Mouse (Mus musculus): ENCODE data around the gene Chka. TPM values are rescaled to one million over a fixed set of nuclear protein-coding genes. Genes with fewer than 3 reads are reported as not detected.

Gene Chka
- total RNA-seq, 2 experiments from 2014 or later: 1.4 to 3.0 TPM

- DNase-seq (ENCODE audit: low spot score): no peak
Observed at GRCm38 (mm10) chr19:3942315-3942714, 90.7 kb downstream of the Chka start.

- no peak for DNase-seq (ENCODE audit: low spot score)
Observed at GRCm38 (mm10) chr19:3942986-3943735, 91.6 kb downstream of the Chka start.

Other genes starting within 250 kb of the Chka start
- 10 to 100 TPM; 24.5 to 26.7 TPM for gene Lrp5, start 165.2 kb upstream of the Chka start, total RNA-seq (2021)
- 1 to 10 TPM; 7.4 to 8.4 TPM for gene 1810055G02Rik, start 143.5 kb upstream of the Chka start, total RNA-seq (2021)
- 10 to 100 TPM; 19.1 to 19.6 TPM for gene Kmt5b, start 84.4 kb upstream of the Chka start, total RNA-seq (2021)
- 1 to 10 TPM; 2.5 to 4.0 TPM for gene Tcirg1, start 55.4 kb downstream of the Chka start, total RNA-seq (2021)
- gene Ndufs8, start 61.0 kb downstream of the Chka start, total RNA-seq (2021): 100 to 1,000 TPM; 257 to 270 TPM
- gene Aldh3b1, start 78.0 kb downstream of the Chka start, total RNA-seq (2021): under 1 TPM; 0.62 to 0.83 TPM
- gene Unc93b1, start 83.4 kb downstream of the Chka start, total RNA-seq (2021): 1 to 10 TPM; 3.2 to 5.8 TPM
- not detected for gene Aldh3b3, start 106.9 kb downstream of the Chka start, total RNA-seq (2021)
- gene Aldh3b2, start 120.6 kb downstream of the Chka start, total RNA-seq (2021): under 1 TPM; 0.14 to 0.26 TPM
- 1 to 10 TPM; 1.3 to 2.0 TPM for gene Acy3, start 134.8 kb downstream of the Chka start, total RNA-seq (2021)
- gene Tbx10, start 141.0 kb downstream of the Chka start, total RNA-seq (2021): not detected
- gene Nudt8, start 148.8 kb downstream of the Chka start, total RNA-seq (2021): 10 to 100 TPM; 23.8 to 30.1 TPM
- gene Gm49405, start 148.9 kb downstream of the Chka start, total RNA-seq (2021): under 1 TPM; 0.14 to 0.40 TPM
- under 1 TPM; 0.82 to 1.00 TPM for gene Doc2g, start 151.5 kb downstream of the Chka start, total RNA-seq (2021)
- 100 to 1,000 TPM; 423 to 466 TPM for gene Ndufv1, start 161.0 kb downstream of the Chka start, total RNA-seq (2021)
- 100 to 1,000 TPM; 480 to 487 TPM for gene Gstp1, start 186.2 kb downstream of the Chka start, total RNA-seq (2021)
- 100 to 1,000 TPM; 206 to 226 TPM for gene Gstp2, start 194.2 kb downstream of the Chka start, total RNA-seq (2021)
- gene Gstp3, start 207.8 kb downstream of the Chka start, total RNA-seq (2021): not detected
- gene Cabp2, start 229.8 kb downstream of the Chka start, total RNA-seq (2021): not detected
- gene Cdk2ap2, start 245.4 kb downstream of the Chka start, total RNA-seq (2021): 10 to 100 TPM; 18.7 to 19.9 TPM
- 1 to 10 TPM; 2.0 to 3.7 TPM for gene Pitpnm1, start 248.2 kb downstream of the Chka start, total RNA-seq (2021)

All from gastrocnemius, adult 18-20 months (tissue).